Mouse (Mus musculus) embryonic facial prominence, embryonic 12.5 days (tissue): ENCODE results near the gene Dcaf4. TPM values are rescaled to one million over a fixed set of nuclear protein-coding genes. Genes with fewer than 3 reads are reported as not detected.

Experiments
- ATAC-seq: fragments of 200-750 bp; cut with Nextera tagmentation; 2 replicates; pipeline ENCODE4 v1.8.0; 2017; ENCODE audit not compliant: insufficient number of reproducible peaks, insufficient read depth, low FRiP score, low TSS enrichment
- H3K27ac ChIP-seq: fragments of 300-500 bp; sonication (generic); 2 replicates; pipeline ENCODE4 v1.5.1; 2016; ENCODE audit warnings: mild to moderate bottlenecking
- H3K27me3 ChIP-seq: fragments of 300-500 bp; sonication (generic); 2 replicates; pipeline ENCODE4 v1.6.1; 2016; ENCODE audit warnings: mild to moderate bottlenecking, moderate library complexity
- H3K36me3 ChIP-seq: fragments of 300-500 bp; sonication (generic); 2 replicates; pipeline ENCODE4 v1.6.1; 2016; ENCODE audit warnings: mild to moderate bottlenecking
- H3K4me1 ChIP-seq: fragments of 300-500 bp; sonication (generic); 2 replicates; pipeline ENCODE4 v1.6.1; 2016
- H3K4me2 ChIP-seq: fragments of 300-500 bp; sonication (generic); replicated peaks from 2 replicates; pipeline ENCODE4 v1.6.1; 2016; ENCODE audit warnings: mild to moderate bottlenecking, moderate library complexity
- H3K4me3 ChIP-seq: fragments of 300-500 bp; sonication (generic); 2 replicates; pipeline ENCODE4 v1.5.1; 2016; ENCODE audit warnings: mild to moderate bottlenecking
- H3K9ac ChIP-seq: fragments of 300-500 bp; sonication (generic); 2 replicates; pipeline ENCODE4 v1.6.1; 2016; ENCODE audit warnings: mild to moderate bottlenecking, moderate library complexity
- H3K9me3 ChIP-seq: fragments of 300-500 bp; sonication (generic); 2 replicates; pipeline ENCODE4 v1.6.1; 2016; ENCODE audit warnings: mild to moderate bottlenecking, moderate library complexity
- WGBS: fragments of 180-500 bp; shearing (Covaris S2); methylation state at CpG from one replicate; pipeline ENCODE4 v1.1.7; 2016; 5-methylcytosine and 5-hydroxymethylcytosine counted together
- polyA plus RNA-seq: library from polyadenylated mRNA; unstranded; fragments of >200 nt; fragmentation: Nextera tagmentation; extraction: Ambion mirVana; gene quantifications from 2 replicates; pipeline ENCODE4 v1.2.1, GENCODE M21; 2016

Gene Dcaf4
- polyA plus RNA-seq, 1 experiment from 2014 or later: 33.4 TPM

DNA sequence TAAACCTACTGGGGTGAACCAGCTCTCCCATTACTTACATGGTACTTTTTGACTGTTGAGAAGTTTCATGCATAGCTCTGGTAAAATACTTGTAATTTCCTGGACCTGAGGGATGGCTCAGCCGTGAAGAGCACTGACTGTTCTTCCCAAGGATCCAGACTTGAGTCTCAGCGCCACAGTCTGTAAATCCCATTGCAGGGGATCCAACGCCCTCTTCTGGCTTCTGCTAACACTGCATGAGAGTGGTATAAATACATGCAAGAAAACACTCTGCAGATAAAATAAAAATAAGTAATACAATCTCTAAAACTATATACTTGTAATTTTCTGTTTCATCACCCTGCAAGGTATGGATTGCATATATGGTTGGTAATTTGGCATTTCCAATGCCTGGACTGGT is 22.3 kb upstream of the Dcaf4 start:
- Histone ChIP-seq H3K9me3 (no peaks in the 10 kb centered on the region), H3K27ac (no peak overlapping the region), H3K4me3 (no peak overlapping the region), H3K27me3 (0 out of 2 replicates have a peak, but pooled peaks cover 5% of the 10 kb centered on the region), H3K4me2 (no peak overlapping the region), H3K4me1 (no peaks in the 10 kb centered on the region), H3K36me3 (no peaks in the 10 kb centered on the region), H3K9ac (no peak overlapping the region)
- no peak for ATAC-seq
- WGBS: 72% methylated on average over 3 of the region's 3 CpGs

DNA sequence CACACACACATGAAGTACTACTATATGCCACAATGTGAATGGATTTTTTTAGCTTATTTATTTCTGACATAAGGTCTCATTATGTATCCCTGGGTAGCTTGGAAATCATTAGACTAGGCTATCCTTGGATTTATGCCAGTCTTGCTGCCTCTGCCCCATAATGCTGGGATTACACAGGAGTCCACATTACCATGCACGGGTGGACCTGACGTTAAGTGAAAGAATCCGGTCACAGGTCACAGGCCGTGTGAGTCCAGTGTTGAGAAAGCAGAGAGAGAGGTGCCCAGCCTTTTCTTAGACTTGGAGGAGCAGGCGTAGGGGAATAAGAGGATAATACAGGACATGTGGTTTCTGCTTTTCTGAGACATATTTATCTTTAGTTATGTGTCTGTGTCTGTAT is 21.0 kb upstream of the Dcaf4 start:
- H3K27me3 ChIP-seq: no peaks in the 10 kb centered on the region
- no peaks in the 10 kb centered on the region for H3K36me3 ChIP-seq
- no peak overlapping the region for H3K4me3 ChIP-seq
- 75% methylated on average over 5 of the region's 5 CpGs for WGBS
- no peaks in the 10 kb centered on the region for H3K9me3 ChIP-seq
- H3K9ac ChIP-seq: no peak overlapping the region
- no peak overlapping the region for H3K4me2 ChIP-seq
- H3K4me1 ChIP-seq: no peaks in the 10 kb centered on the region
- no peak for ATAC-seq
- no peak overlapping the region for H3K27ac ChIP-seq

- Histone ChIP-seq H3K36me3 (no peaks in the 10 kb centered on the region), H3K9ac (no peak overlapping the region), H3K9me3 (no peaks in the 10 kb centered on the region), H3K27me3 (no peaks in the 10 kb centered on the region), H3K4me3 (no peak overlapping the region), H3K4me1 (no peaks in the 10 kb centered on the region), H3K4me2 (no peak overlapping the region), H3K27ac (no peak overlapping the region)
- no peak for ATAC-seq
- 5% methylated on average over 9 of the region's 9 CpGs for WGBS
These were observed 18.1 kb upstream of the Dcaf4 start for GRCm38 (mm10) chr12:83502190-83502589.

- Histone ChIP-seq H3K36me3 (no peaks in the 10 kb centered on the region), H3K27me3 (no peaks in the 10 kb centered on the region), H3K9ac (no peak overlapping the region), H3K4me2 (no peak overlapping the region), H3K4me3 (no peak overlapping the region), H3K9me3 (no peaks in the 10 kb centered on the region), H3K4me1 (no peaks in the 10 kb centered on the region), H3K27ac (no peak overlapping the region)
- no peak for ATAC-seq
- 75% methylated on average over 10 of the region's 10 CpGs for WGBS
These were observed 13.7 kb upstream of the Dcaf4 start for GRCm38 (mm10) chr12:83506543-83506942.

GRCm38 (mm10) chr12:83510586-83510985 is 9.7 kb upstream of the Dcaf4 start:
- WGBS: 82% methylated on average over 5 of the region's 5 CpGs
- Histone ChIP-seq H3K9me3 (no peaks in the 10 kb centered on the region), H3K4me2 (no peak overlapping the region), H3K4me1 (peaks cover 8% of the 10 kb centered on the region; the same call in 1 of the 2 replicates), H3K27ac (no peak overlapping the region), H3K9ac (no peak overlapping the region), H3K27me3 (no peaks in the 10 kb centered on the region), H3K36me3 (no peaks in the 10 kb centered on the region), H3K4me3 (no peak overlapping the region)
- no peak for ATAC-seq

DNA sequence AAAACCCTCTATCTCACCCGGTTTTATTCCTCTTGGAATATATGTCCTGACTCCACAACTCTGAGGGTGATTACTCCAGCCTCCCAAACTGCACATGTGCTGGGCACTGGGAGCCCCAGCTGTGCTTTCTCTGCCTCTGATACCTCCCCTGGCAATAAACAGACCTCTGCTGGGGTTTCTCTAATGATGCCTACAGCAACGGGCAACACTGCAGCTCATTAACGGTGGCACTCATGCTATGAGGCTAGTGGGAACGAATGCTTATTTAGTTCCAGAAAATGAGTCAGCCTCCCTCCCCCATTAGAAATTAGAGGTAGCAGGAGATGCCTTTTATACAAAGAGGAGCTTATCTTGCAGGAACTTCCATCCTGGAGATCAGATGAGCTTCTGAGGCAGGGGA is 7.5 kb upstream of the Dcaf4 start:
- 37% methylated on average over 4 of the region's 4 CpGs for WGBS
- Histone ChIP-seq H3K9ac (no peak overlapping the region), H3K4me1 (peaks cover 11% of the 10 kb centered on the region; the same call in 1 of the 2 replicates), H3K27ac (no peak overlapping the region), H3K9me3 (no peaks in the 10 kb centered on the region), H3K4me2 (no peak overlapping the region), H3K4me3 (no peak overlapping the region), H3K36me3 (no peaks in the 10 kb centered on the region), H3K27me3 (no peaks in the 10 kb centered on the region)
- ATAC-seq: no peak

GRCm38 (mm10) chr12:83513185-83513584 is 7.1 kb upstream of the Dcaf4 start:
- Histone ChIP-seq H3K4me3 (no peak overlapping the region), H3K4me2 (no peak overlapping the region), H3K4me1 (peaks cover 11% of the 10 kb centered on the region; the same call in 1 of the 2 replicates), H3K9me3 (no peaks in the 10 kb centered on the region), H3K9ac (no peak overlapping the region), H3K27ac (no peak overlapping the region), H3K36me3 (no peaks in the 10 kb centered on the region), H3K27me3 (no peaks in the 10 kb centered on the region)
- 38% methylated on average over 5 of the region's 5 CpGs for WGBS
- no peak for ATAC-seq

DNA sequence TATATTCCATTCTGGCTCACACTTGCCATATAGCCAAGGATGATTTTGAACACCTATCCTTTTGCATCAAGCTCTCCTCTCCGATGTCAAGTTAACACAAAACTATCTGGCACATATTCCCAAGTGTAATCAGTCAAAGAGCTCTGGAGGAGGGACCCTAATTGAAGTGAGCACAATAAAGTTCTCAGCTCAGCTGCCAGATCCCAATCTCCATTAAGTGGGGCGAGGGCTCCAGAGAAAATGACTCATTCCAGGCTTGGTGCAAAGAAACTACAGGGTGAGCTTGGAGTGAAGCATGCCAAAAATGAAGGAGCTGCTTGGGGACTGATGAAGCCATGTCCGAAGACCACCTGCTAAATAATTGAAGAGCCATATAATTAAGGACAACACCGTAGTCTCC is 6.0 kb upstream of the Dcaf4 start:
- Histone ChIP-seq H3K27ac (no peak overlapping the region), H3K36me3 (no peaks in the 10 kb centered on the region), H3K4me3 (no peak overlapping the region), H3K9me3 (no peaks in the 10 kb centered on the region), H3K27me3 (no peaks in the 10 kb centered on the region), H3K4me1 (peaks cover 11% of the 10 kb centered on the region; the same call in 1 of the 2 replicates), H3K4me2 (no peak overlapping the region), H3K9ac (no peak overlapping the region)
- 67% methylated on average over 4 of the region's 4 CpGs for WGBS
- no peak for ATAC-seq

DNA sequence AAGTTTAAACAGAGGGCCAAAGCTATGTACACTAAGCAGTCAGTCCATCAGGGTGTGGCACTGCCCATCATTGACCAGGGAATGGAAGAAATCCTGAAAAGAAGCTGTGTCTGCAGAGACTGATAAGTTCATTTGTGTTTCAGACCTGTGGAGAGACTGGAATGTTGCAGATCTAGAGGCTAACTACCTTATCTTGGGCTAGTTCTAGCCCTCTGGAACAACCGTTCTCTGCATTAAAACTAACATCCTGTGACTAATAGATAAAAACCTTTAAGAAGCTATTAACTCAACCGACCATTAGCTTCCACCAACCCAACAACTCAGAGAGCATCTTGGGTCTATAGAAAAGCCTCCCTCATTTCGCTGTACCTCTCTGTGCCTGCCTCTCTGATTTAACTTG is 2.7 kb upstream of the Dcaf4 start:
- H3K36me3 ChIP-seq: no peaks in the 10 kb centered on the region
- 90% methylated on average over 3 of the region's 3 CpGs for WGBS
- H3K4me2 ChIP-seq: no peak overlapping the region
- no peak for ATAC-seq
- no peaks in the 10 kb centered on the region for H3K27me3 ChIP-seq
- no peak overlapping the region for H3K27ac ChIP-seq
- H3K4me3 ChIP-seq: no peak overlapping the region
- H3K4me1 ChIP-seq: peaks cover 18% of the 10 kb centered on the region
- H3K9ac ChIP-seq: no peak overlapping the region
- H3K9me3 ChIP-seq: no peaks in the 10 kb centered on the region

DNA sequence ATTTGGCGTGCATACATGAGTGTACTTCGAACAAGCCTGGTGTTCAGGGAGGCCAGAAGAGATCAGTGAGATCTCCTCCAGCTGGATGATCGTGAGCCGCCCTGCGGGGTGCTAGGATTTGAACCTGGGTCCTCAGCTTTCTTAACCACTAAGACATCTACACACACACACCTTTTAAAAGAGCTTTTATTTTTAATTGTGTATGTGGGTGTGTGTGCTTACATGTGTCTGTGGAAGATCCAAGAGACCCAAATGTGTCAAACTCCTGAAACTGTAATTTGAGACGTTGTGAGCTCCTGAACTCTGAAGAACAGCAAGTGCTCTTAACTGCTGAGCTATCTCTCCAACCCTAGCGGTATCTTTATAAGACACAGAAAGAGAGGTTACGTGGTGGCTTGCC is 817 bp downstream of the Dcaf4 start:
- Histone ChIP-seq H3K27me3 (no peaks in the 10 kb centered on the region), H3K4me2 (peak overlapping the region; percentile 65), H3K36me3 (no peaks in the 10 kb centered on the region), H3K4me1 (peaks cover 13% of the 10 kb centered on the region), H3K27ac (no peak overlapping the region), H3K4me3 (peak overlapping the region; percentile 58), H3K9ac (peak overlapping the region; percentile 60), H3K9me3 (no peaks in the 10 kb centered on the region)
- WGBS: 47% methylated on average over 8 of the region's 8 CpGs
- no peak for ATAC-seq

GRCm38 (mm10) chr12:83523056-83523455 is 2.8 kb downstream of the Dcaf4 start:
- H3K4me2 ChIP-seq: no peak overlapping the region

DNA sequence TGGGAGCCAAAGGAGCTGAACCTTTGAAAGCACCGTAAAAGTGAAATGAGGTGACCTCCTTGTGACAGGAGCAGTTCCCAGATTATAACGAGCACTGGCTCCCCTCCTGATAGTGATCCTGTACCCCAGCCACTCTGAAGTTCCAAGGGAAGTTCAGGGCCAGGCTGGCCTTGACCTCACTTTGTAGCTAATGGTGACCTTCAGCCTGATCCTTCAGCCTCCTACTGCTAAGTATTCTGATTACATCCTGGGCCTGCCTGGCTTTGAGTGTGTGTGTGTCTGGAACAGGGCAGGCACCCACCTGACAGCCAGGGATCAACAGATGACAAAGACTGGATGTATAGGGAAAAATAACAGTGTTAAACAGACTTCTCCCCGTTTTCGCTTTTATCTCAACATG is 3.6 kb downstream of the Dcaf4 start:
- Histone ChIP-seq H3K27me3 (no peaks in the 10 kb centered on the region), H3K4me3 (no peak overlapping the region), H3K9me3 (no peaks in the 10 kb centered on the region), H3K27ac (no peak overlapping the region), H3K4me2 (no peak overlapping the region), H3K9ac (no peak overlapping the region), H3K36me3 (peaks cover 3% of the 10 kb centered on the region; the same call in 1 of the 2 replicates), H3K4me1 (peaks cover 12% of the 10 kb centered on the region)
- WGBS: 66% methylated on average over 4 of the region's 4 CpGs
- no peak for ATAC-seq

More at GRCm38 (mm10) chr12:83523056-83523455, 2.8 kb downstream of the Dcaf4 start:
- H3K9ac ChIP-seq: no peak overlapping the region
- H3K4me1 ChIP-seq: peaks cover 12% of the 10 kb centered on the region
- no peak overlapping the region for H3K27ac ChIP-seq
- H3K27me3 ChIP-seq: no peaks in the 10 kb centered on the region
- no peak overlapping the region for H3K4me3 ChIP-seq
- WGBS: 85% methylated on average over 6 of the region's 6 CpGs
- peaks cover 3% of the 10 kb centered on the region; the same call in 1 of the 2 replicates for H3K36me3 ChIP-seq
- no peaks in the 10 kb centered on the region for H3K9me3 ChIP-seq
- ATAC-seq: no peak

- no peak for ATAC-seq
- Histone ChIP-seq H3K4me1 (peaks cover 12% of the 10 kb centered on the region), H3K27me3 (no peaks in the 10 kb centered on the region), H3K27ac (no peak overlapping the region), H3K9ac (no peak overlapping the region), H3K4me2 (no peak overlapping the region), H3K4me3 (no peak overlapping the region), H3K9me3 (no peaks in the 10 kb centered on the region), H3K36me3 (peaks cover 3% of the 10 kb centered on the region; the same call in 1 of the 2 replicates)
- 81% methylated on average over 5 of the region's 5 CpGs for WGBS
These were observed 4.1 kb downstream of the Dcaf4 start for GRCm38 (mm10) chr12:83524329-83524728.
